Mouse (Mus musculus) spleen, postnatal 36 days (tissue): ENCODE measurements around the gene Clec16a.

Experiments
- DNase-seq, 2 experiments: peaks; one replicate each; pipeline ENCODE4 v3.0.0; 2022; ENCODE audit warnings: low spot score in 2 of 2, mixed read lengths in 1 of 2

Gene Clec16a

DNA sequence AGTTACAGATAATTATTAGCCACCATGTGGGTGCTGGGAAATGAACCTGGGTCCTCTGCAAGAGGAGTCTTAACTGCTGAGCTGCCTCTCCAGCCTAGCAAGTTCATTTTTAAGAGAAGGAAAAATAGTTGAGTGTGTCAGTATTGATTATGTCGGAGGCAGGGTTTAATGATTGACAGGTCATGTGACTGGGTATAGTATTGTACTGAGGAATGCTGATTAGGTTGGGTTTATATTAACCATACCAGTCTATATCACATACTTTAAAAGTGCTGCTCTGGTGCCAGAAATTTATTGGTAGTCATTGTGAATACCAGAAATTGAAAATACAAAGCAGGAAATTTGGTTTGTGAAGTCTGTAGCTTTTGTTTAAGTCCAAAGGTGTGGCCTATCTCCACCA lies 130.5 kb downstream of the Clec16a start:
- no peak for DNase-seq

DNA sequence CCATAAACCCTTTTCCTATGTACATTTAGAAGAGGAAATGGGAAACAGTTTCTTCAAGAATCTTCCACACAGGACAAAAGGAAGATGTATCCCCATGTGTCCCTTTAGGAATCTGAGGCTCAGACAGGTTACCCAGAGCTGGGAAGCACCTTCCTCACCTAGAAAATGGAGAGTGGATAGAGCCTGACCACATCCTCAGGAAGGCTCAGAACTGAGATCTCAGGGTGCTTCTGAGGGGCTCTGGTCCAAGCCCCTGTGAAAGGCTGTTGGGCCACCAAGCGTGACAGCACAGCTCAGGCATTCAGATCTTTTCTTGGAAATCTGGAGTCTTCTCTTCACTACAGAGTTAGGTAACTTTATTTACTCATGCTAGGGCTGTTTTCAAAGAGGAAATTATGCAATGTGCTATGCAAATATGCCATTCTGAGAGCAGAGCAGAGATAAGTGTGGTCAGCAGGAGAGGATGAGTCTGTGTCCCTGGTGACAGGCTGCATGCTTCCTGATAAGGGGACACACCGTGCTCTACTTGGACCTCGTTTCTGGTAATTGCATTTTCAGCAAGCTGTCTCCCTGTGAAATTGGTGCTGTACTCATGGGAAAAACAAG lies 131.4 kb downstream of the Clec16a start:
- DNase-seq = no peak

DNA sequence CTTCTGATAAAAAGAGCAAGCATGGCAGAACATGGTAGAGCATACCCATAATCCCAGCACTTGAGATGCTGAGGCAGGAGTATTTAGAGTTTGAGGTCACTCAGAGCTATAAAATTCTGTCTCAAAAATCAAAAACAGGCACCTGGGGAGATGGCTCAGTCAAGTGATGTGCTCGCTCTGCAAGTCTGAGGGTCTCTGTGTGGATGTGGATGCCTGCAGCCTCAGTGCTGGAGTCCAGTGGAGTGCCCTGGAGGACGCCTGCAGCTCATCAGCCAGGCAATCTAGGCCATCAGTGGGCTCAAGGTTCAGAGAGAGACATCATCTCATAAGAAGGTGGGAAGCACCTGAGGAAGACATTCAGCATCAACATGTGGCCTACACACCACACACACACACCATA lies 137.4 kb downstream of the Clec16a start:
- DNase-seq = no peak

DNA sequence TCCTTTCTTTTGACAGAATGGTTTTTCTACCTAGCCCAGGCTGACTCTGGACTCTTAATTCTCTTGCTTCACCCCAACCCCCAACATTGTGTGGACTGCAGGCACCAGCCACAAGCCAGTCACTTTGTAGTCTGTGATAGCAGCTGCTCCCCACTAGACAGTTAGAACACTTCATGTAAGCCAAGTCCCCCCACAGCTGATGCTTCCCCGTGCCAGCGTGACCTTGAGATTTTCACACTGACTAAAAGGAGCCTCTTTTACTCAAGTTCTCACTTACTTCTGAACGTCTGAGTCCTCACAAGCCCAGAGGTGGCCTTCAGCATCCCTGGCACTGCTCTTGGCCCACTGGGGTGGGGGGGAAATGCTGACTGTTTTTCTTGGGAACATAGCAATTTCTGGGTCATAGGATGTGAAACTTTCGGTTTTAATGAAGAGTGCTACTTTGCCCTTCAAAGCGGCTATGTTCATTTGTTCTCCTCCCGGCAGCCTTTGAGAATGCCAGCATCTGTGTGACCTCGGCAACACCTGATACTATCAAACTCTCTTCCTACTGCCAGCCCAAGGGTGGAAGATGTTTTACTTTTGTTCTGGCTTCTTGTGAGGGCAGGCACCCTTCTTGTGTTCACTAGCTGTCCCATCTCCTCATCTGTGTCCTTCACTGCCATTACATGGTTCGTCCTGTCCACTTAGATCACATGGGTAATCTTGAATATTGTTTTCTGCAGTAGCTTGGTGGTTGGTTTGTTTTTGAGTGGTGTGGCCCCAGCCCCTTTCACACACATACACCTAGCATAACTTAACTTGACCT lies 138.3 kb downstream of the Clec16a start:
- no peak for DNase-seq

DNA sequence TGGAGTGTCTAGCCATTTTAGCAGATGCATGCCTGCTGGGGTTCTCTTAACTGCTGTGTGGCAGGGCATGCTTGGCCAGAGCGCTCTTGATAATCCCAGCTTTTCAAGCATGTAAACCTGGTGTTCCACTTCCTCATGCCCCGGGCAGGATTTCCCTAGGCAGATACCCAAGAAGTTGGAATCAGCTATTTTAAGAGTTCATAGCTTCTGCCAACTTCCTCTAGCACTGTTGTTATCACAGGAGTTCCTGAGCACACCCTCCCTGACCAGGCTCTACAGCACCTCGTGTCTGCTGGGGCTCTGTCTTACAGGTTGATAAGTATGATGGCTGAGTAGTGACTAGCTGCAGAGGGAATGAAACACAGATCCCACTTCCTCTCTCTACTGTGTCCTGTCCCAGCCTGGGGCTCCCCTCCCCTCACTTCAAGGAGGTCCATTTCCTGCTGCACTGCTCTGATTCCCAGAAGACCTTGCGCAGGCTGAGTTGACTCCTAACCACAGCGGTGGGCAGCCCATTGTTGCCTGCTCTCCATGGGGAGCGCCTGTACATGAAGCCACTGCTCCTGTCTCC lies 144.7 kb downstream of the Clec16a start:
- peak; percentile 17 to 22 for DNase-seq

DNA sequence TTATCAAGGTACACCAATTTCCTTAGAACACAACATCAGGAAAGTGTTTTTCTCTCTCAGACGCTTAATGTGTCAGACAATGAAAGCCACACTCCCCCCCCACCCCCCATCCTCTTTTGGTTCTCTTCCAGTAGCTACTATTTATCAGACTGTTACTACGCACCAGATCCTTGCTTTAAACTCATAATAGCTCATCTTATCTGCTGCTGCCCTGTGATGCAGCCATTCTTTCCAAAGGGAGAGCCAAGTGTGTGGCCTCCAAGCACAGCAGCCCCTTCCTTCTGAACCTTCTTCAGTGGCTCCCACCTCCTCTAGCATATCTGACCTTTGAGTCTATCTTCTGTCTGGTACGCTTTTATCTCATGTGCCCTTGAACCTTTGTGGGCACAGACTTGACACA lies 145.3 kb downstream of the Clec16a start:
- no peak for DNase-seq

DNA sequence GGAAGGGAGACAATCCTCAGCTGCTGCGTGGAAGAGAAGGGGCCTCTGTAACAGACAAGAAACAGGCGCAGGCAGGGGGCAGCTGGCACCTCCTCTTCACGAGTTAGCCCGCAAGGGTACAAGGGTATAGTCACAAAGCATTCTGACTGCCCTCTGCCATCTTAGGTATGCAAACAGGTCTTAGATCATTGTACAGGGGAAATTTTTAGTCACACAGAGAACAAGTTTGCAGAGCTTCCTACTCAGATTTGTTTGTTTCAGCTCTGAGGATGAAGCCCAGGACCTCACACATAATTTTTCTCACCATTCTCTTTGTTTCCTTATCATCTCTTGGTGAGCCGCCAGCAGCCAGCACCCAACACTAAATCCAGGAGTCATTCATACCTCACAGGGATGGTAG lies 146.6 kb downstream of the Clec16a start:
- DNase-seq = no peak

DNA sequence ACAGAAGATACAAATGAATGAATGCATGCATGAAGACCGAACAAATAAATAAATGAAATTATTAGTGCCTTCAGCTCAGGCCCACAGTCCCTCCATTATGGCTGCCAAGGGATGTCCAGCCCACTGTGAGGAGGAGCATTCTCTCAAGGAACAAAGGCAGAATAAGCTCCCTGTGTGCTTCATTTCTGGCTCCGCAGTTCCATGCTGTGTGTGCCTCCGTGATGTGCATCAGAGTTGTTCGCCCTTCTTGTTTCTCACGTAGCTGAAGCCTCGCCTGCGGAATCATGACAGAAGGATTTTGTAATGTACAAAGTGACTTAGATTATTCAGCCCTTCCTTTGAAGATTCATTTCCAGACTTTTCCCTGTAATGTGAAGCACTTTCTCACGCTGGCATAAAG lies 147.7 kb downstream of the Clec16a start:
- no peak for DNase-seq

DNA sequence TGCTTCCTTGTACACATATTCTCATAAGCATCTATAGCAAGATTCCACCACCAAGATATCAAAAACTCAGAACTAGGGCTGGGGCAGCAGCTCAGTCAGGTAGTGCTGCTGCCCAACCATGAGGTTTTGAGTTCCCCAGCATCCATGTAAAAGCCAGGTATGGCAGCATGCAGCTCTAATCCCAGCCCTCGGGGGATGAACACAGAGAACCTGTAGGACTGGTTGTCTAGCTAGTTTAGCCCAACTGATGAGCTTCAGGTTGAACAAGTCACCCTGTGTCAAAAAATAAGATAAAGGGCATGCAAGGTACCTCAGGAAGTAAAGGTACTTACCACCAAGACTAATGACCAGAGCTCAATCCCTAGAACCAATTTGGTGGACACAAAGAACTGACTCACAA lies 148.3 kb downstream of the Clec16a start:
- no peak for DNase-seq

DNA sequence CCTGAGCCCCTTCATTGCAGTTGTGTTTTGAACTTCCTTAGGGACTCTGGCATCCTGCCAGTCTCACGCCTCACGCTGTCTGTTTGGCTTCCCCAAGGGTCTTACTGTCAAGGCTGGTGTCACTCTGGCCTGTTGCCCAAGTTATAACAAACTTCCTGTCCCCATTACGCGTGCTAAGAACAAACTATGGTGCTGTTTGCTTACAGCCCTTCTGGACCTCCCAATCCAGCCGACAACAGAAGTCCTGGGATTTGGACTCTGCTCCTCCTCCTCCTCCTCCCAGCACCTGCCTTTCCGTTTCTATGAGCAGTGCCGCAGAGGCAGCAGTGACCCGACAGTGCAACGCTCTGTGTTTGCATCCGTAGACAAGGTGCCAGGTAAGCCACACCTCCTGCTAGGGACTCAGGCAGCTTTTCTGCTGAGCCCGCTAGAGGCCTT lies 149.3 kb downstream of the Clec16a start:
- peak in 1 of 2 experiments; percentile 15 for DNase-seq

DNA sequence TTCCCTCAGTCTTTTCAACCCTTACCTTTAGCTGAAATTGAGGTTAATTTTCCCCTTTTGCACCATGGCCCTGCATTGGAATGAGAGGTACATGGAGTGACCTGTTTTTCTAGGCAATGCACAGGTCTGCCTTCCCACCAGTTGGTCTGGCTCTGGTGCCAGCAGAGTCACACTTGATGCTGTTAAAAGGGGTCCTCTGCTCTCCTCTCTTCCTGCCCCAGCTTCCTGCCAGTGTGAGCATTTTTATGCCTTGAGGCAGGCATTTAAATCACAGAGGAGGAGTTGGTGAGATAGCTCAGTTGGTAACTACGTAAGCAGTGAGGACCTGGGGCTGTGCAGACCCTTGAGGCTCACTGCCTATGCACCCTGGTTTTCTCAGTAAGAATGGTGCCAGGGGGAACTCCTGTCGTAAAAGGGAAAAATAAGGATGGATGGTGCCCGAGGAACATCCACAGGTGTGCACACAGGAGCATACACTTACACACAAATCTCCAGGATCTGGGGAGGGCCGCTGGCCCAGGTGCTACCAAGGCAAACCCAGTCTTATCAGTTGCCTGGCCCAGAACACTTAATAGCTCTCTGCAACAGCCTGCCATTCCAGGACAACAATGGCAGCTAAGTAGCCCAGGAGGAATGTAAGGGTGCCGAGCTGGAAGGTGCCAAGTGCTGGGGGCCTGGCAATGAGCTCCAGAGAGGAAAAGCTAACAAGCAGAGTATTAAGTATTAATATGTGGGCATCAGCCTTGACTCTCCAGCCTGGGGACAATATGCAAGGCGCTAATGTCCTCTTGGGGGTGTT lies 152.9 kb downstream of the Clec16a start:
- DNase-seq = no peak

DNA sequence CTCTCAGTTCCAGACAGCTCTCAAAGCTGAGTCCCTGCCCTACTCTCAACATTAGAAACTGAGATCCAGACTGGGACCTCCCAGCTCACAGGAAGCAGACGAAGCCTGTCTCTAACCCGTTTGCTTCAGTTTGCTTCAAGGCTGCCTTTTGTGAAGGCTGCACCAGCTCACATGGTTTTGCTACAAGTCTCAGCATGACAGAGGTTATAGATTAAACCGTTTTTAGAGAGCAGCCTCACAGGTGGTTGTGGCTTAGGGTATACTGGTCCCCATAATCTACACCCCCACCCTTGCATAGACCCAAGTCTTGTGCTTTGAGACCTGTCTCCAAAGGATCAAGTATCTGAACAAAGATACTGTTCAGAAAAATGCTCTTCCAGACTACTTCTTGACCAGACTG lies 154.2 kb downstream of the Clec16a start:
- no peak for DNase-seq

DNA sequence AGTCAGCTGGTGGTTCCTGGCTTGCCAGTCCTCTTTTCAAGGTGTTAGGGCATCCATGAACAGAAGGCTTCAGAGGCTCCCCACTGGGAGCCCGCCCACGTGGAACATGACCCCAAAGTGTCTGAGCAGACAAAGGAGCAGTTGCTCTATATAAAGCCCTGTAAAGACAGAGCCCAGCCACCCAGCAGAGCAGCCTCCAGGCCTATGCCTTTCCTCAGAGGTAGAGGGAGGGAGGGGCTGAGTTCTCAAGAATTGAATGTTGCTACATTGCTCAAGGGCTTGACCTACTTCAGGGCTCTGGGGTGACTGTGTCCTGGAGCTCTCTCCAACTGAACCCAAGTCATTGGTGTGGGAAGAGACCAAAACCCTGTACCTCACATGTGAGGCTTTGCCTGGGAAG lies 155.0 kb downstream of the Clec16a start:
- no peak for DNase-seq

DNA sequence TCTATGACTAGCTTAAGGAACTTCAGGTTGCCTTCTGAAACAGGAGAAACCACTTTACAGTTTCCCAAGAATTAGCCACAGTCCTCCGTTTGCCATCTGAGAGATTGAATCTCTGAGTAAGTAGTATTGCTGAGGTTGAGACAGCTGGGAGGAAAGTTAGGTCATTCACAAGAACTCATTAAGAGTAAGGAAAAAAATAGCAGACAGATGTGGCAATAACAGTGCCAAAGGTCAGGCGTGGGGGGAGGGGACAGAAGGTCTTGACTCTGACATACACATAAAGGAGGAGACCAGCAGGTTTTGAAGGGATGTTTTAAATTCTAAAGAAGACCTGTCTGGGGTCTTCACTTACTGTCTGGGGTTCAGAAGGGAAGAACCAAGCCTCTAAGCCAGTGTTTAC lies 157.3 kb downstream of the Clec16a start:
- no peak for DNase-seq

DNA sequence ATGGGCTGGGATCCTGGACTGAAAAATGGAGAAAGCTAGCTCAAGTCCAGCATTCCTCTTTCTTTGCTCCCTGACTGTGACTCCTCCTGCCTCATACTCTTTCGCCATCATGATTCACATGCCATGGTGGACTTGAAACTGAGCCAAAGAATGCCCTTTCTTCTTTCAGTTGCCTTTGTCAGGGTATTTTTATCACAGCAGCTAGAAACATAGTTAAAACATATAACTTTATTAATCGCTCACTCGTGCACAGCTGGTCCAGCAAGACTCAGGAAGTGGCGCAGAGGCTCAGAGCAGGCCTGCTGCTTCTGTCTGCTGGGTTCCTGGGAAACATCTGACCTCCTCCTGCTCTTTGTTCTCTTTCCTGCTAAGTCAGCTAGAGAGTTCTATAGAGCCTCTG lies 158.8 kb downstream of the Clec16a start:
- no peak for DNase-seq

DNA sequence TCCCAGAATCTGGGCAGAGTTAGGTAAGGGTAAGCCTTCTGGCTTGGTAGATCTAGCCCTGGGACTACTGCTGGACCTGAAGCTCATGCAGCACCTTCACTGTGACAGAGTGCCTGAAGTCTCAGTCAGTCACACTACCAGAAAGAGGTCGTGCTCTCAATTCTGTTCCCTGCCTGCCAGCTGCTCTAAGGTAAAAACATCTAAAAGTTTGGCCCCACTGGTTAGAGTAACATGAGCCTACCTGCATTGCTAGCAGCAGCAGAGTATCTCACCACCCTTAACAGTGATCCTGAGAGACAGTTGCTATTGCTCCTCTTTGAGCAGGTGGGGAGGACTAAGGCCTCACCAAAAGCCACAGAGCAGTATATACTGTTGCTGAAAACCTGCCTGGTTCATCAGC lies 160.3 kb downstream of the Clec16a start:
- DNase-seq = no peak

DNA sequence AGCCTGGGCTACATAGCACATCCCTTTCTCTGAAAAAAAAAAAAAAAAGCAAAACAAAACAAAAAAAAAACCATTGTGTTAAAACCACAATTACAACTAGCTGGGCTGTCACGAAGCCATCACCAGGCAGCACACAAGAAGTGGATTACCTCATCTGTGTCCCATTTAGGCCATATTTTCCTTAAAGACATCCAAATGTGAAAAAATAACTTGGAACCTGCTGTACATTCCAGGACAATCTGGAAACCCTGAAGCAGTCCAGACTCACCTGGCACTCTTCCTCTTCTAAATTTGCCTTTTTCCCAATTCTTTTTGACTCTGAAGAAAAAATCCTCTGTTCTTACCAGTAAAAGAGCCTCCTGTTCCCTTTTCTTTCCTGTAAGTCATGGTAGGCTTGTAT lies 166.4 kb downstream of the Clec16a start:
- no peak for DNase-seq

DNA sequence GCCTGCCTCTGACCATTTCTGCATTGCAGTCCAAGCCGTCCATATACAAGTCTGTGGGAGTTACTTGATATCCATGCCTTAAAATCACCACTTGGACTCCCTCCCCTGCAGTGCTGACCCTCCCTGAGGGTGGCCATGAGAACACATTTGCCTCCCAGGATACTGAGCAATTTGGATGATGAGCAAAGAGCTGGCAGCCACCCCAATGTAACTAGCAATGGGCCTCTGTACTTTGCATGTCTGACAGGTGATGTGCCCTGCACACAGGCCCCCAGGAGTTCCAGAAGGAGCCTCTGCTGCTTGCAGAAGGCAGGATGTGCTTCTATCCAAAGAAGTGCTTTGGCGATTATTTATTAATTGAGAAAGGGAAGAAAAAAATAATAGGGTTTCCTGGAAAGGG lies 167.9 kb downstream of the Clec16a start:
- no peak for DNase-seq

DNA sequence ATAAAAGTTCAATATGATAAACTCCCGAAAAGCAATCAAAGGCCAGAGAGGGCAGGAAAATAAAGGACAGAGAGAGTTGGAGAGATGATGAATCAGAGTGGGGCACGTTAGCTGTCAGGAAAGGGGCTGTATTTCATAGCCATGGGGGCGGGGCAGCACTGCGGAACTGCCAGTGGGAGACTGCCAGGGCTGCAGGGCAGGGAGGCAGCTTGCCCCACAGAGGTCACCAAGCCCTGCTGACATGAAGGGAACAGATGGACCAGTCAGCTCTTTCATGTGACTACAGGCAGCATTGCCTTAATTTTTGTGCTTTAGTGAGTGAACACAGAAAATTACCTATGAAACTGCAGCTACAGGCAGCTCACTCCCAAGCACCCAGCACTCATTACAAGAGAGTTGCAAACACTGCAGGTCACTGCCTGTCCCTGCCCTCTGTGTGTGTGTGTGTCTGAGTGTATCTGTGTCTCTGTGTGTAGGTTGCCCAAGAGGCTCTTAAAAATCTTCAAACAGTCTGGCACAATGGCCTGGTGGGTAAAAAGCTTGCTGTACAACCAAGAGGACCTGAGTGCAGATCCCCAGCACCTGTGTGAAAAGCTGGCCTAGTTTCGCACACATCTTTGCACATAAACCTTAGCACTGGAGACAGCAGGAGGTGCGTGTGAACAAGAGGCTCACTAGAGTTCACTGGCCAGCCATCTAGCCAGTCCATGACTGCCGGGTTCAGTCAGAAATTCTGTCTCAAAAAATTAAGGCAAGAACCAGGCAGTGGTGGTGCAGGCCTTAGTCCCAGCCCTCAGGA lies 168.5 kb downstream of the Clec16a start:
- DNase-seq = no peak

DNA sequence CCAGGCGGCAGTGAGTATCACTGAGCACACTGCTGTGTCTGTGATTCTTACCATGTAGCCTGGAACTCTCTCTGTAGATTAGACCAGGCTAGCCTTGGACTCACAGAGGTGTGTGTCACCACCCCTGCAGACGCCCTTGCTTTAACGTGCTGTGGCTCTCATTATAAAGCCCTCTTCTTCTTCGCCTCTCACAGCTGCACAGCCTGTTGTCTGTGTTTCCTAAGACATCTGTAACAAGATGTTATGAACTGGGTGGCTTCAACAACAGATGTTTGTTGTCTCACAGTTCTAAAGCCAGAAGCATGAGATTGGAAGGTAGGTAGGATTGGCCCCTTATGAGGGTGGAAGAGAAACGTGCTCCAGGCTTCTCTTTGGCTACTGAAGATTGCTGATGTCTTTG lies 170.1 kb downstream of the Clec16a start:
- DNase-seq = no peak

DNA sequence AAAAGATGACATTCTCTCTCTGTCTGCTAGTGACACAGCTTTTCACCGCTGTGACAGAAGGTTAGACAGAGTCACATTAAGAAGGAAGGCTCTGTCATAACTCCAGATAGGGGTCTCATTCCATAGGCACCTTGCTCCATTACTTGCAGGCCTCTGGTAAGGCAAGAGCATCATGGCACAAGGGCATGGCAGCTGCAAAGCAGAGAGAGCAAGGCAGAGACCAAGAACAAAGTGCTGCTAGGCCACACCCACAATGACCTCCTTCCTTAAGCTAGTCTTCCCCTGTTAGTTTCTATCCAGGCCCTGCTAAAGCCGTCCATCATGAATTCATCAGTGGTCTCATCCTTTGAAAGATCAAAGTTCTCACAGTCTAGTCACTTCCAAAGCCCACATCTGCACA lies 170.5 kb downstream of the Clec16a start:
- no peak for DNase-seq

DNA sequence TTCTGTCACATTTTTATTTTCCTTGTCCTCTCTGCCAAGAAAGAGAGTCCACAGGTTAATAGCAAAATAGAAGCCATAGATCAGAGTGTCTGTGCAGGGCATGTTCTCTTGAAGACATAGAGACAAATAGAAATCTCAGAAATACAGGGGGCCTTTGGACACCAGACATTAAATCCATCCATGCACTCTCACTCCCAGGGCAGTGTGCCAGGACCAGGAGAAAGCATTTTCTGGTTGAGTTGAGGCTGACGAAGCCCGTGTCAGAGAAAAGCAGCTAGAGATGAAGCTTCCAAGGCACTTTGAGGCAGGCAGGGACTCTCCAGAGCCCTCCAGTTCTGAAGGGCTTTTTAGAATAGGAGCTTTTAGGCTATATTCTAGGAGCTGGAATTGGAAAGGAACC lies 171.6 kb downstream of the Clec16a start:
- DNase-seq = no peak
